Mouse (Mus musculus) retina, postnatal 1 day (tissue): Measurements from ENCODE around the gene Vangl1.

ENCODE experiments used
- DNase-seq: peaks from one replicate; pipeline ENCODE4 v3.0.0-alpha.2; 2012

Vangl1 gene

GRCm38 (mm10) chr3:102197746-102198145 is 6.7 kb downstream of the Vangl1 start:
- peak; percentile 49 for DNase-seq

DNA sequence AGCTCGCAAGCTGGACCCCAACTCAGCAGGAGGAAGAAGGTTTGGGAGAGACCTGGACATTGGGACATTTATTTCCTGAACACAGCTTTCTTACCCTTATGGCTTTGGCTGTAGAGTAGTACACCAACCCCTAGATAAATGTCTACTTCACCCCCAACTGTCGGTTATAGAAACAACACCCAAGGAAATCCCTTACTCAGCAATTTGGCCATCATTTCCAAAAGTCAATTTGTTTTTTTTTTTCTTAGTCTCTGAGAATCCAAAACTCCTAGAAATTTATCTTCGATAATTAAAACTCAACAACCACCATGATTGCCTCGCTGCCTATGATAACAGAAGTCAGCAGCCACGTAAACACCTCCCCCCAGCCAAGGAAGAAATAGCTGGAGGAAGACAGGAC is 7.3 kb downstream of the Vangl1 start:
- no peak for DNase-seq

DNA sequence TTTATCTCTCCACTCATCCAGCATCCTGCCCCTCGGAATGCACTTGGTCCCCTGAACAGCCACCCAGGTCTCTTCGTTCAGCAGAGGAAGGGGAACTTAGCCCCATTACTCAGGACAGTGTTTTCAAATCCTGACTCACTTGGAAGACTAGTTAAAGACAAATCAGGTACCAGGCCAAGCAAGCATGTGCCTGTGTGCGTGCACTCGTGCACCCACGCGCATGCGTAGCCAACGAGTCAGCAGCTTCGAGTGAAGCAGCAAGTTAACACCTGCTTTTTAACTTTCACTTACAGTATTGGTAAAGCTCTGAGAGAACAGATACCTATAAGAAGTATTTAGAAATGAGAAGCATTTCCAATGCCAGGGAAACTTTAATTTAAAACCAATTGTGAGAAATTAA is 8.3 kb downstream of the Vangl1 start:
- DNase-seq: no peak

DNA sequence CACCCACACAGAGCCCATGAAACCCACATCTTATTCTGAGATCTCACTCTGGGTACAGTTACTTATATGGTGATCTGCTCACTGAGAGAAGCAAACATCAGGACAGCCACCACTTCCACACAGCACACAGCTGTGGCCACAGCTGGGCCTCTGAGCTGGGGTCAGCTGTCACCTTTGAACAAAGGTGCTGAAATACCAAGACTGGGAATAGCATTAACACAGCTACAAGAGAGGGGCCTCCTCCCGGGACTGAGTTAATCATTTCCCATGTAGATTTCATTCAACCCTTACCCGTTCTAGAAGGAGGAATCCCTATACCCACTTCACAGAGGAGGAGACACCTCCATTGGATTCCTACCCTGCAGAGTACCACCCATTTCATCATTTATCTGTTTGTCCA is 8.7 kb downstream of the Vangl1 start:
- no peak for DNase-seq

DNA sequence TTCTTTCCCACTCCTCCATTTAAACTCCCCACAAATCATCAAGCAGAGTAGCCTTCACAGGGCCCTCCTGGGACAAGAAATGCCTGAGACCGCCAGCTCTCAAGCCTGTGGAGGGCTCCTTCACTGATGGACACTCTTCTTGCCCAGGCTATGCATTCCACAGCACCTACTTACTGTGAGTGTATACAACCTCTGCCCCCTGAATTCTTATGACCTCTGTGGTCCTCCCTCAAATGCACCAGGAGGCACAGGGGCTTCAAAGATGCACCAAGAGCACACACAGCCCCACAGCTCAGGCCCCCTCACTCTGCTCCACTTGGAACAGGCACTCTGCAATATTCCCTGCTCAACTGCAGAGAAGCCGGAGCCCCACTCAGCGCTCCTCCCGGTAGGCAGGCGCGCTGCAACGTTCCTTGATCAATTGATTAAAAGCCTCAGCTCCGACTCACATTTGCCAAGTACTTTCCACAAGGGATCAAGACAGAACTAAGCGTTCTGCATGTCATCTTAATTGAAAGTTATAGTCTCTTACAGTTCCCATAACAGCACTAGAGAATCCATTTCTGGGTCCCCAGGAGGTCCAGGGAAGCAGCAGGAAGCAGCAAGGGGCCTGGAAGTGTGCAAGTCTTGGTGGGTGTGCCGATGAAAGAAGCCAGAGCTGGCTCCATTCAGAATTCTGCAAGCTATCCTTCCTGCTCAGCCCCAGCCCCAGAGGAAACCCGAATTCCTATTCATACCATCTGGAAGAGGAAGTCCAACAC is 10.0 kb downstream of the Vangl1 start:
- DNase-seq: peak; percentile 55

DNA sequence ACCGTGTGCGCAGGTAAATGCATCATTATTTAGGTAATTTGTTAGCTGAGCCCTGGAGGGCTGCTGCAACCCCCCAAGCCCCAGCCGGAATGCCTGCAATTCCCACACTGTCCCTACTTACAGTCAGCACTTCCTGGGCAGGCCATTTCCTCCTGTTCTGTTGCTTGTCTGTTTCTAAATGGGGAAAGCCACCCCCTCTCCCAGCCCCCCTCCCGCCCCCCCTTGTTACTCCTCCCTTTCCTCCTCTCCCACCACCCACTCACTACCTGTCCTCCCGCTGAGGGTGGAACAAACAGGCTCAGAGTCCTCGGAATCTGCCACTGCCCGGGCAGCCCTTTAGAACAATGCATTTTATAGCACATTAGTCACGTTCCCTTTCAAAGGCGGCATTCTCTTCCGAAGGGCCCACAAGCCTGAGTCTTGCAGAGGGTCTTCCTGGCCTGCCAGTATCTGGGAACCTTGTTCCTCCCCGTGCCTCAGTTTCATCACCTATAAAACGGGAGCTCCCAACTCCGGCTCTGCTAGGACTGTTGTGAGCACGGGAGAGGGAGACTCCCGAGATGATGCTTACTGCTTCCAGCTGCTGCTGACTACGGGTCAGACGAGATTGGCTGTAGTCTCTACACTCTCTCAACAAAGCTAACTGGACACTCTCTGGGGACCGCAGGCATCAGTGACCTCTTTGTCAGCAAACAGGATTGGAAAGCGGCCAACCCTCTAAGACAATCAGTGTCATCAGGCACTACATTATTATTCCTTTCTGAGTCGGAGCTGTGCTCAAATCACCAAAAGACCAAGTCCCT is 10.8 kb downstream of the Vangl1 start:
- DNase-seq: peak; percentile 89

- DNase-seq: no peak
Observed at GRCm38 (mm10) chr3:102192621-102193020, 11.9 kb downstream of the Vangl1 start.

DNA sequence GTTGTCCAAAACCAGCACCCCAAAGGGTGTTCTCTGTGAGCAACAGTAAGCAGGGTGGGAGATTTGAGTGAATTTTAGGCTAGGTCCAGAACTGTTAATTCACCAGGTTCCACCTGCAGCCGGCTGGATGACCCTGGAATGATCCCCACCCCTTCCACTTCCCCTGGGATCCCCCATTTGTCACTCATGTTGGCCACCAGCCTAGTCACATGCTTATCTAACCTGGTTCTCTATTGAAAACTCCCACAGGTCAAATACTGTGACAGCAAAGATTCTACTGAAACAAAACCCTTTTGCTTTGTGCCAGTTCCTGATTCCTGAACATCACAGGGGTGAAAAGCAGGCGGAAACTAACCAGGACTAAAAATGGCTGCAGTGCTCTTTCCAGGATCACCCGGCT is 12.9 kb downstream of the Vangl1 start:
- DNase-seq: no peak

DNA sequence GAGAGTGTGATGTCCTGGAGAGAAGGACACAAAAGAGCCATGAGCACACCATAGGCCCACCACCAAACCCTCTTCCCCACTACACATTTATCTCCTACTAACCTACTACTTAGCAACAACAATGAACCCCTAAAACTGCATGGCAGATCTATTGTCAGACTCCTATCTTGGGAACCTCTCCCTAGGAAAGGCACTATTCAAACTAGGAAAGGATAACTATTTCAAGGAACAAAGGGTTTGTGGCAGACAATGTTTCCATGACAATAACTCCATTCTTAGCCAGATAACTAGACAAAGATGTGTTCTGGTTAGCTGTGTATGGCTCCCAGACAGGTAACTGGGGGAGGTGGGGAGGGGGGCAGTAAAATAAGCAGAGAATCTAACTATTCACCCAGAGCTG is 13.9 kb downstream of the Vangl1 start:
- DNase-seq: no peak

GRCm38 (mm10) chr3:102190015-102190414 is 14.5 kb downstream of the Vangl1 start:
- peak; percentile 69 for DNase-seq

- peak; percentile 56 for DNase-seq
Observed at GRCm38 (mm10) chr3:102188972-102189371, 15.5 kb downstream of the Vangl1 start.

- DNase-seq: no peak
Observed at GRCm38 (mm10) chr3:102187401-102187800, 17.1 kb downstream of the Vangl1 start.

- no peak for DNase-seq
Observed at GRCm38 (mm10) chr3:102184721-102185120, 19.8 kb downstream of the Vangl1 start.

GRCm38 (mm10) chr3:102182601-102183000 is 21.9 kb downstream of the Vangl1 start:
- DNase-seq: no peak

GRCm38 (mm10) chr3:102181191-102181590 is 23.3 kb downstream of the Vangl1 start:
- no peak for DNase-seq

- DNase-seq: no peak
Observed at GRCm38 (mm10) chr3:102180746-102181145, 23.7 kb downstream of the Vangl1 start.

GRCm38 (mm10) chr3:102179869-102180268 is 24.6 kb downstream of the Vangl1 start:
- no peak for DNase-seq

GRCm38 (mm10) chr3:102177837-102178615 is 26.5 kb downstream of the Vangl1 start:
- no peak for DNase-seq

DNA sequence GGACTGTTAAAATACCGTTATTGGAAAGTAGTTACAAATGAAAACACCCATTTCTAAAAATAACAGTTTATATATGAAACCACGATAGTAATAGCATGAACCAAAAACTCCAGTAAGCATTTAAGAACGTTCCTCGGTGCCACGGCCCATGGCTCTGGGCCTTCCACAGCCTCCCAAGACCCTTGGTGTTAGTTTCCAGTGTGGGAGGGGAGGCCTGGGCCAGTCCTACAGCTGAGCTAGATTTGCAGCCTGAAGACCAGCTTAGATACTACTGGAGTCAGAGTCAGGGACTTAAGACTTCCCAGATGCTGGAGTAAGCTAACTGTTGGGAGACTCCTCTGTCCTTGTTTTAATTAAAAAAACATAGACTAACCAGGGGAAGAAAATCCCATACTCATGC is 28.4 kb downstream of the Vangl1 start:
- no peak for DNase-seq

DNA sequence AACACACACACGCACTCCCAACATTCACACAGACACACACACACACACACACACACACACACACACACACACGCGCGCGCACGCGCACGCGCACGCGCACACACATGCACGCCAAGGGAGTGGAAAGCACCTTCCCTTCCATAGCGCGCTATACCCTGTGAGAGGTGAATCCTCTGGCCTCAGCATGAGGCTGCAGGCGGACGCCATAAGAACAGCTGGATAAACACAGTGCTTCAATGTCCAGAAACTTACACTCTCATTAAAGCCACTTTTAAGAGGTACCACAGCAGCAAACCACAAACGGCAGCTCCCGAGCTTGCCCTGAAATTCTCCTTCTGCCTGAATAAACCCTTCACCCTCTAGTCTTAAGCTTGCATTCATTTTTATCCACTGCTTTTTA is 28.8 kb downstream of the Vangl1 start:
- no peak for DNase-seq

DNA sequence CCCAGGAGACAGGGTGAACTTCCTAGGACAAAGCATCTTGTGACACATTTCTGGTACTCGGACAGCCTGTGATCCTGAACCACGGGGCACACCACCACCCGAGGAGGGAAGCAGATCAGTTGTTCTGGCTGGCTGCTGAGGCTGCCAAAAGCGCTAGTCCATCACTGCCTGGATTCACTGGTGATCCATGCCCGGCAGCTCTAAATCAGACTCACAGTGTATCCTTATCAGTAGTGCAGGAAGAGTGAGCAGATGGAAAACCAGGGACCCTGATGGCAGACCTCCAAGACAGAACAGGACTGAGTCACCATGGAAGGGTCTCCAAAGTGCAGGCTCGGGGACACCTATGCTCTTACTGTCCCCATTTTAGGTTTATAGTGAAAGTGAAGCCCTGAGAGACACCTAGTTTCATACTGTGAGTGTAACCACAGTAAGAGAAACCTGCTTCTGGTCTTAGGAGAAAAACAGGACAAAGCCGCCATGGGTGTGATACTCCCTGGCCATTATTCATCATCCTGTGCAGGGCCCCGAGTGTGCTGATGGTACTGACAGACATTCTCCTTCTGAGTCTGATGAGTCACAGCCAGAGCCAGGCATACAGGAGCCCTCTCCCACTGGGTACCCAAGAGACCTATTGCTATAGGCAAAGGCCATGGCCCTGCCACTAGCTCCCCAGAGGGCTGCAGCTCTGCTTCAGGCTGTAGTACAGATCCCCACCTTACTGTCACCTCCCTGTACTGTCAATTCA is 30.2 kb downstream of the Vangl1 start:
- DNase-seq: no peak

DNA sequence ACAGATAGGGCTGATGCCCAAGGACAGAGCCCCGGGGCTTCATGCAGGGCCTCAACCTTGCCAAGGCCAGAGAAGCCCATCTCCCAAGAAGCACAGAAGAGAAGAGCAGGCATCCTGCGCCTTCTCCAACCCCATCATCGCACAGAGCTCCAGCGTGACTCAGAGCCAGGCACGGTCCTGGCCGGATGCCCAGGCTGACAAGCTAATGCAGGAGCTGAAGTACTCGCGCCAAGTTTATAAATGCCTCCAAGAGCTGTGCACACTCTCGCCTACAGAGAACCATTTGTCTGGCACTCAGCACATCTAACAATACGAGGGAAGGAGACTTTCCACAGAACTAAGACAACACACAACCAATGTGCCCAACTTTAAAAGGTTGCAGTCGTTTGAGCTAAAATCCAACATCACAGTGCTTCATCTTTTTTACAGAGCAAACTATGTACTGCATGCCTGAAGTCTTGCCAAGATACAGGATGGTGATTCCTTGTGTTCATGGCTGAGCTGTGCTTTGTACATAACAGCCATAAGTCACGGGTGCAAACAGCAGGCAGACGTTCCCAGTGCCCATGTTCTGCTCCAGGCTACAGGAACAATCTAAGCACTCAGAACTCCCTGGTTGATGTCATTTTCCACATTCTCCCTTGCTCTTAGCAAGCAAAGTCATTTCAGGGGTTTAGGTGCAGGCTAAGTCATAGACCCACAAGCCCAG is 35.1 kb downstream of the Vangl1 start:
- peak; percentile 66 for DNase-seq
